Mouse (Mus musculus): Measurements from ENCODE around the gene Herc3. TPM values are rescaled to one million over a fixed set of nuclear protein-coding genes. Genes with fewer than 3 reads are reported as not detected.
A peak's percentile ranks its signal among the peaks of the same experiment; 100 is the strongest.
"Not testable (repeated sequence)": the region's sequence is repeated elsewhere in the genome, so short reads cannot be mapped to it uniquely, and the experiment has no call there.

Herc3 gene
- total RNA-seq, 2 experiments from 2014 or later: 227 to 262 TPM

GRCm38 (mm10) chr6:58856494-58856893 lies 25.2 kb downstream of the Herc3 start:
- no peak for DNase-seq (ENCODE audit: extremely low spot score in 1 of 2, low spot score in 1 of 2)

- no peak for DNase-seq (ENCODE audit: extremely low spot score in 1 of 2, low spot score in 1 of 2)
Observed at GRCm38 (mm10) chr6:58859517-58859916, 28.3 kb downstream of the Herc3 start.

GRCm38 (mm10) chr6:58862446-58862993 lies 31.3 kb downstream of the Herc3 start:
- no peak for DNase-seq (ENCODE audit: extremely low spot score in 1 of 2, low spot score in 1 of 2)

GRCm38 (mm10) chr6:58863631-58864235 lies 32.5 kb downstream of the Herc3 start:
- DNase-seq (ENCODE audit: extremely low spot score in 1 of 2, low spot score in 1 of 2): no peak

- DNase-seq (ENCODE audit: extremely low spot score in 1 of 2, low spot score in 1 of 2): not testable (repeated sequence)
Observed at GRCm38 (mm10) chr6:58867858-58868257, 36.6 kb downstream of the Herc3 start.

- DNase-seq (ENCODE audit: extremely low spot score in 1 of 2, low spot score in 1 of 2): no peak
Observed at GRCm38 (mm10) chr6:58879572-58879971, 48.3 kb downstream of the Herc3 start.

GRCm38 (mm10) chr6:58879987-58880386 lies 48.7 kb downstream of the Herc3 start:
- no peak for DNase-seq (ENCODE audit: extremely low spot score in 1 of 2, low spot score in 1 of 2)

- no peak for DNase-seq (ENCODE audit: extremely low spot score in 1 of 2, low spot score in 1 of 2)
Observed at GRCm38 (mm10) chr6:58880861-58881260, 49.6 kb downstream of the Herc3 start.

GRCm38 (mm10) chr6:58881363-58881762 lies 50.1 kb downstream of the Herc3 start:
- DNase-seq (ENCODE audit: extremely low spot score in 1 of 2, low spot score in 1 of 2): no peak

- no peak for DNase-seq (ENCODE audit: extremely low spot score in 1 of 2, low spot score in 1 of 2)
Observed at GRCm38 (mm10) chr6:58882271-58882670, 51.0 kb downstream of the Herc3 start.

- DNase-seq (ENCODE audit: extremely low spot score in 1 of 2, low spot score in 1 of 2): no peak
Observed at GRCm38 (mm10) chr6:58889917-58890316, 58.7 kb downstream of the Herc3 start.

GRCm38 (mm10) chr6:58893307-58893706 lies 62.0 kb downstream of the Herc3 start:
- DNase-seq (ENCODE audit: extremely low spot score in 1 of 2, low spot score in 1 of 2): no peak

- no peak for DNase-seq (ENCODE audit: extremely low spot score in 1 of 2, low spot score in 1 of 2)
Observed at GRCm38 (mm10) chr6:58894994-58895393, 63.7 kb downstream of the Herc3 start.

- no peak for DNase-seq (ENCODE audit: extremely low spot score in 1 of 2, low spot score in 1 of 2)
Observed at GRCm38 (mm10) chr6:58896648-58897047, 65.4 kb downstream of the Herc3 start.

GRCm38 (mm10) chr6:58899076-58899475 lies 67.8 kb downstream of the Herc3 start:
- DNase-seq (ENCODE audit: extremely low spot score in 1 of 2, low spot score in 1 of 2): no peak

- no peak for DNase-seq (ENCODE audit: extremely low spot score in 1 of 2, low spot score in 1 of 2)
Observed at GRCm38 (mm10) chr6:58900536-58900935, 69.3 kb downstream of the Herc3 start.

GRCm38 (mm10) chr6:58903171-58903570 lies 71.9 kb downstream of the Herc3 start:
- DNase-seq (ENCODE audit: extremely low spot score in 1 of 2, low spot score in 1 of 2): peak in 1 of 2 experiments; percentile 26

- DNase-seq (ENCODE audit: extremely low spot score in 1 of 2, low spot score in 1 of 2): no peak
Observed at GRCm38 (mm10) chr6:58904551-58904950, 73.3 kb downstream of the Herc3 start.

- peak; percentile 61 to 62 for DNase-seq (ENCODE audit: extremely low spot score in 1 of 2, low spot score in 1 of 2)
Observed at GRCm38 (mm10) chr6:58906852-58907261, 75.6 kb downstream of the Herc3 start, which contains the start of gene Nap1l5. Nap1l5 (minus strand) TSS chr6:58907076.

- no peak for DNase-seq (ENCODE audit: extremely low spot score in 1 of 2, low spot score in 1 of 2)
Observed at GRCm38 (mm10) chr6:58907336-58907735, 76.1 kb downstream of the Herc3 start.

GRCm38 (mm10) chr6:58907791-58908190 lies 76.5 kb downstream of the Herc3 start:
- DNase-seq (ENCODE audit: extremely low spot score in 1 of 2, low spot score in 1 of 2): no peak

- no peak for DNase-seq (ENCODE audit: extremely low spot score in 1 of 2, low spot score in 1 of 2)
Observed at GRCm38 (mm10) chr6:58912842-58913241, 81.6 kb downstream of the Herc3 start.
